Mouse (Mus musculus): ENCODE results near the gene Icam2. TPM values are rescaled to one million over a fixed set of nuclear protein-coding genes. Genes with fewer than 3 reads are reported as not detected.

Gene Icam2
- polyA plus RNA-seq (2011; ENCODE audit: insufficient read length, low read depth, missing spikeins): not detected in 2 replicates

GRCm38 (mm10) chr11:106387791-106388216, at the start of gene Icam2:
Icam2 (minus strand) TSS chr11:106388075.
- no peak for TF ChIP-seq POLR2A (IDR thresholded peaks at IDR 0.05; ENCODE audit: low read depth, low read length)
- no peak for TF ChIP-seq CTCF (IDR thresholded peaks at IDR 0.05; ENCODE audit: borderline replicate concordance, insufficient read depth, low read length)
- Histone ChIP-seq H3K4me3 (ENCODE audit: insufficient read depth, low read length) (no peak within 1 kb of the TSS), H3K4me1 (ENCODE audit: control insufficient read depth, insufficient read depth, low read length) (no peaks in the 10 kb centered on the region), H3K27ac (ENCODE audit: insufficient read depth, low read length) (no peak within 1 kb of the TSS)

- Histone ChIP-seq H3K4me3 (ENCODE audit: insufficient read depth, low read length) (no peak overlapping the region), H3K4me1 (ENCODE audit: control insufficient read depth, insufficient read depth, low read length) (peaks cover 6% of the 10 kb centered on the region), H3K27ac (ENCODE audit: insufficient read depth, low read length) (no peak overlapping the region)
- no peak for TF ChIP-seq POLR2A (IDR thresholded peaks at IDR 0.05; ENCODE audit: low read depth, low read length)
- no peak for TF ChIP-seq CTCF (IDR thresholded peaks at IDR 0.05; ENCODE audit: borderline replicate concordance, insufficient read depth, low read length)
These were observed 49.7 kb upstream of the Icam2 start for GRCm38 (mm10) chr11:106437543-106437942.

- Histone ChIP-seq H3K27ac (ENCODE audit: insufficient read depth, low read length) (no peak overlapping the region), H3K4me1 (ENCODE audit: control insufficient read depth, insufficient read depth, low read length) (peaks cover 6% of the 10 kb centered on the region), H3K4me3 (ENCODE audit: insufficient read depth, low read length) (no peak overlapping the region)
- TF ChIP-seq POLR2A (IDR thresholded peaks at IDR 0.05; ENCODE audit: low read depth, low read length): no peak
- no peak for TF ChIP-seq CTCF (IDR thresholded peaks at IDR 0.05; ENCODE audit: borderline replicate concordance, insufficient read depth, low read length)
These were observed 49.2 kb upstream of the Icam2 start for GRCm38 (mm10) chr11:106437039-106437438.

GRCm38 (mm10) chr11:106430392-106430791, 42.5 kb upstream of the Icam2 start:
- Histone ChIP-seq H3K4me1 (ENCODE audit: control insufficient read depth, insufficient read depth, low read length) (no peaks in the 10 kb centered on the region), H3K27ac (ENCODE audit: insufficient read depth, low read length) (no peak overlapping the region), H3K4me3 (ENCODE audit: insufficient read depth, low read length) (no peak overlapping the region)
- no peak for TF ChIP-seq POLR2A (IDR thresholded peaks at IDR 0.05; ENCODE audit: low read depth, low read length)
- no peak for TF ChIP-seq CTCF (IDR thresholded peaks at IDR 0.05; ENCODE audit: borderline replicate concordance, insufficient read depth, low read length)

GRCm38 (mm10) chr11:106429689-106430088, 41.8 kb upstream of the Icam2 start:
- Histone ChIP-seq H3K4me1 (ENCODE audit: control insufficient read depth, insufficient read depth, low read length) (no peaks in the 10 kb centered on the region), H3K4me3 (ENCODE audit: insufficient read depth, low read length) (no peak overlapping the region), H3K27ac (ENCODE audit: insufficient read depth, low read length) (no peak overlapping the region)
- no peak for TF ChIP-seq CTCF (IDR thresholded peaks at IDR 0.05; ENCODE audit: borderline replicate concordance, insufficient read depth, low read length)
- TF ChIP-seq POLR2A (IDR thresholded peaks at IDR 0.05; ENCODE audit: low read depth, low read length): no peak

- H3K4me1 ChIP-seq (ENCODE audit: control insufficient read depth, insufficient read depth, low read length): no peaks in the 10 kb centered on the region
- TF ChIP-seq POLR2A (IDR thresholded peaks at IDR 0.05; ENCODE audit: low read depth, low read length) (no peak), CTCF (IDR thresholded peaks at IDR 0.05; ENCODE audit: borderline replicate concordance, insufficient read depth, low read length) (no peak)
- no peak overlapping the region for H3K27ac ChIP-seq (ENCODE audit: insufficient read depth, low read length)
- H3K4me3 ChIP-seq (ENCODE audit: insufficient read depth, low read length): no peak overlapping the region
These were observed 40.7 kb upstream of the Icam2 start for GRCm38 (mm10) chr11:106428556-106428955.

- no peak overlapping the region for H3K27ac ChIP-seq (ENCODE audit: insufficient read depth, low read length)
- TF ChIP-seq POLR2A (IDR thresholded peaks at IDR 0.05; ENCODE audit: low read depth, low read length): no peak
- no peak for TF ChIP-seq CTCF (IDR thresholded peaks at IDR 0.05; ENCODE audit: borderline replicate concordance, insufficient read depth, low read length)
- H3K4me3 ChIP-seq (ENCODE audit: insufficient read depth, low read length): no peak overlapping the region
- H3K4me1 ChIP-seq (ENCODE audit: control insufficient read depth, insufficient read depth, low read length): no peaks in the 10 kb centered on the region
These were observed 40.2 kb upstream of the Icam2 start for GRCm38 (mm10) chr11:106428106-106428505.

- H3K4me3 ChIP-seq (ENCODE audit: insufficient read depth, low read length): no peak overlapping the region
- TF ChIP-seq CTCF (IDR thresholded peaks at IDR 0.05; ENCODE audit: borderline replicate concordance, insufficient read depth, low read length) (no peak), POLR2A (IDR thresholded peaks at IDR 0.05; ENCODE audit: low read depth, low read length) (no peak)
- no peaks in the 10 kb centered on the region for H3K4me1 ChIP-seq (ENCODE audit: control insufficient read depth, insufficient read depth, low read length)
- H3K27ac ChIP-seq (ENCODE audit: insufficient read depth, low read length): no peak overlapping the region
These were observed 38.6 kb upstream of the Icam2 start for GRCm38 (mm10) chr11:106426447-106426846.

GRCm38 (mm10) chr11:106425201-106425600, 37.3 kb upstream of the Icam2 start:
- TF ChIP-seq CTCF (IDR thresholded peaks at IDR 0.05; ENCODE audit: borderline replicate concordance, insufficient read depth, low read length) (no peak), POLR2A (IDR thresholded peaks at IDR 0.05; ENCODE audit: low read depth, low read length) (no peak)
- Histone ChIP-seq H3K4me1 (ENCODE audit: control insufficient read depth, insufficient read depth, low read length) (no peaks in the 10 kb centered on the region), H3K27ac (ENCODE audit: insufficient read depth, low read length) (no peak overlapping the region), H3K4me3 (ENCODE audit: insufficient read depth, low read length) (no peak overlapping the region)

- TF ChIP-seq POLR2A (IDR thresholded peaks at IDR 0.05; ENCODE audit: low read depth, low read length): no peak
- H3K27ac ChIP-seq (ENCODE audit: insufficient read depth, low read length): no peak overlapping the region
- no peak overlapping the region for H3K4me3 ChIP-seq (ENCODE audit: insufficient read depth, low read length)
These were observed 31.6 kb upstream of the Icam2 start for GRCm38 (mm10) chr11:106419262-106420102.

More at GRCm38 (mm10) chr11:106419262-106420102, 31.6 kb upstream of the Icam2 start:
- no peaks in the 10 kb centered on the region for H3K4me1 ChIP-seq (ENCODE audit: control insufficient read depth, insufficient read depth, low read length)

Measured in embryonic fibroblast, embryonic 13.5 days (primary cell).